ENCODE assay signal across 1 mouse cellular context in genomic region chr9:57547869-57548268, GRCm38 (mm10).
TF ChIP-seq lines count a peak whose summit lies in the region.

No protein-coding gene starts in this region.

TF ChIP-seq in ES-E14, 5 proteins besides CTCF, POLR2A, EP300 and RAD21:
- TF ChIP-seq CHD2 (IDR thresholded peaks at IDR 0.05; ENCODE audit: low read depth, low read length) (no peak), MAFK (IDR thresholded peaks at IDR 0.05; ENCODE audit: insufficient read depth, low read depth, low read length) (no peak), ZC3H11A (IDR thresholded peaks at IDR 0.05; ENCODE audit: borderline replicate concordance, low read depth, low read length) (no peak), ZNF384 (IDR thresholded peaks at IDR 0.05; ENCODE audit: low read depth, low read length) (no peak)
